In the genomic region with DNA sequence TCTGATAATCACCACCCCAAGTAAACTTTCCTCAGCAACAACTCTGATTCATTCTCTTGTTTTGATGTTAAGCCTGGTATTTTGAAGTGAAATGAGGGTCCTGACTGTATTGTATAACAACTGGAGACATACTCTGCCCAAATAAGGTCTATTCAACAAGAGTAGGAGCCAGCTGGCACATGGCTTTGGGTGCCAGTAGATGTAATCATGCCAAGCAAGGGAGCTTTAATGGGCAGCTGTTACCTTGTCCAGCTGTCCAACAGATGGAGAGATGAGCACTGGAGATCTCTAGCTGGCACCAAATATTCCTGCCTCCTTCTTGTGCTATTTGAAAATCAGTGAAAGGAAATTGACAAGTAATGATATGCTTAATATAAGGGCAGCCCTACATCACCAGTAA, we compare ENCODE assay signal across 16 mouse cellular contexts.
"Had no signal": no experiment of that assay in that cellular context is flagged by ENCODE, and none has a peak within 500 bp of the region (broad histone marks: within the 10 kb centered on the region; RNA-seq: fewer than 3 reads in every experiment).

No protein-coding gene starts in this region.

- H3K9me3 ChIP-seq: intestine, embryonic 15.5 days; limb, embryonic 13.5 days; liver, embryonic 15.5 days; midbrain, embryonic 10.5 days; midbrain, embryonic 15.5 days; stomach, embryonic 15.5 days had no signal

- H3K4me2 ChIP-seq: intestine, embryonic 15.5 days; limb, embryonic 13.5 days; liver, embryonic 11.5 days; liver, embryonic 15.5 days; midbrain, embryonic 15.5 days; stomach, embryonic 15.5 days had no signal

- H3K4me1 ChIP-seq: intestine, embryonic 15.5 days; limb, embryonic 13.5 days; liver, embryonic 15.5 days; midbrain, embryonic 10.5 days; midbrain, embryonic 15.5 days; stomach, embryonic 15.5 days had no signal

- DNase-seq: kidney, adult 18-20 months; kidney, postnatal 10 days; kidney, postnatal 4 days; lung, adult 2 months; lung, postnatal 4 days; thymus, adult 2 months; thymus, postnatal 25 days had no signal

- H3K36me3 ChIP-seq: intestine, embryonic 15.5 days; limb, embryonic 13.5 days; liver, embryonic 15.5 days; midbrain, embryonic 10.5 days; midbrain, embryonic 15.5 days; stomach, embryonic 15.5 days had no signal

- ATAC-seq: intestine, embryonic 15.5 days; lung, postnatal 0 days; midbrain, embryonic 15.5 days had no signal

- H3K27ac ChIP-seq: intestine, embryonic 15.5 days; left cerebral cortex, adult 2 months; limb, embryonic 13.5 days; liver, embryonic 15.5 days; midbrain, embryonic 10.5 days; midbrain, embryonic 15.5 days; stomach, embryonic 15.5 days had no signal

- H3K9ac ChIP-seq: intestine, embryonic 15.5 days; limb, embryonic 13.5 days; liver, embryonic 15.5 days; midbrain, embryonic 15.5 days; stomach, embryonic 15.5 days had no signal

- H3K4me3 ChIP-seq: intestine, embryonic 15.5 days; left cerebral cortex, adult 2 months; limb, embryonic 13.5 days; liver, embryonic 15.5 days; midbrain, embryonic 10.5 days; midbrain, embryonic 15.5 days; stomach, embryonic 15.5 days had no signal

- H3K27me3 ChIP-seq: intestine, embryonic 15.5 days; limb, embryonic 13.5 days; liver, embryonic 15.5 days; midbrain, embryonic 15.5 days; stomach, embryonic 15.5 days had no signal
